Mouse (Mus musculus) bone marrow macrophage, adult 2 months (primary cell): ENCODE measurements around the gene Myl9.

Experiments
- CTCF ChIP-seq: IDR thresholded peaks from 2 replicates; pipeline ENCODE4 v1.5.1; 2012; ENCODE audit warnings: low read depth, mild to moderate bottlenecking, low read length, moderate library complexity
- POLR2A ChIP-seq: IDR thresholded peaks from 2 replicates; pipeline ENCODE4 v1.6.1; 2012; ENCODE audit warnings: mild to moderate bottlenecking, low read depth, low read length, borderline replicate concordance

DNA sequence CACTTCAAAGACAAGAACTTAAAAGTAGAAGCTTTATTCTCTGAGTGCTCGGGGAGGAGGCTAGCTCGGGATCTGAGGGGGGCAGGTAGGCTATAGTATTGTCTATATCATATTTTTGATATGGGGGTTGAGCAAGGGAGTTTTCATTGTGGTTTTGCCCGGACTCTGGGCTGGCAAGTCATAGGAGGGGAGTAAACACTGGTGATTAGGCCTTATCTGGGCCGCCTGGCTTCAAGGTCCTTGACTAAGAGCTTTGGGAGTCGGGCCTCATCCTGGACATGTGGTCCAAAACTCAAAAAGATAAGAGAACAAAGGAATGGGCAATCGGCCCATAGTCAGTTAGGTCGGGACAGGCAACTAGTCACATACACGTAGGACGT is 8.1 kb downstream of the Myl9 start:
- TF ChIP-seq CTCF (no peak), POLR2A (no peak)
